Mouse (Mus musculus) left cerebral cortex, adult 8-10 months (tissue): Measurements from ENCODE around the gene Gm7534. TPM values are rescaled to one million over a fixed set of nuclear protein-coding genes. Genes with fewer than 3 reads are reported as not detected.
"Not testable (repeated sequence)": the region's sequence is repeated elsewhere in the genome, so short reads cannot be mapped to it uniquely, and the experiment has no call there.

Experiments
- DNase-seq, 2 experiments: peaks; one replicate each; pipeline ENCODE4 v3.0.0; 2022; ENCODE audit warnings: low spot score in 2 of 2
- total RNA-seq, 4 experiments: library from RNA; stranded (reverse); gene quantifications; 2 replicates each; pipeline ENCODE4 v1.2.4; 2022

Gene Gm7534
- total RNA-seq, 4 experiments from 2014 or later: not detected

DNA sequence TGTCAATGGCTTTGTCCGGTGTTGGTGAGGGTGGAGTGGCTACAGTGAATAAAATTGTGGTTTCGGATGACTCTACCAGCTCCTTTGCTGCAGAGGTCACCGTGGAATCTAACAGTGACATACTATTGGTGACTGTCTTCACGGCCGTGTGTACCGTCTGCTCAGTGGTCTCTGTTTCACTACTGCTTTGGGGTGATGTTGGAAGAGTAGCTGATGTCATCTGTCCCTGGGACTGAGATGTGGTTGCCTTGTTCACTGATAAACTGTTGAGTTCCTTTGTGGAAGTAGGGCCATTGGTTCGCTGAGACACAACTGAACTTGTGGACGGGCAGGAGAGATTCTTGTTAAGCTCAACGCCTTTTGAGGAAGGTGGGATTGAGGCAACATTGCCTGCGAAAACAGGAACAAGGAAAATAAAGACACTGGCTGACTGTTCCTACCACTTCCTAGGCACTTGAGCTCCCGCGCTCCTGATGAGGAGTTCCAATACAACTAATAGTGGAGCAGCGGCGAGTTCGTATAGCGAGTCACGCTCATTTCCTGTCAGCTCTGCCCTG is 614 bp upstream of the Gm7534 start:
- DNase-seq: no peak

DNA sequence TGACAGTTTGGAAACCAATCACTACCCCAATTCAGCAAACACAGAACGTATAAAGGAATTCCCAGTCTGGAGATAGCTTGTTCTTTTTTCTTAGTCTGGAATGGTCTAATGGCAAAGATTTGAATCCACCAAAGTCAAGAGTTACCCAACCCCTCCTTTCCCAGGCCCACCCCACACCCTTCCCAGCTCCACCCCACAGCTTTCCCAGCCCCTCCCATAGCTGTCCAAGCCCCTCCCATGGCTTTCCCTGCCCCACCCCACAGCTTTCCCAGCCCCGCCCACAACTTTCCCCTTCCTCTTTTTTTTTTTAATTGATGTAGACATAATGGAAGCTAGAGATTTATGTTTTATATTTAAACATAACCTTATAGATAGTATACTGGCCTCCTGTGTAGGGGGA is 3.4 kb downstream of the Gm7534 start:
- DNase-seq: no peak

DNA sequence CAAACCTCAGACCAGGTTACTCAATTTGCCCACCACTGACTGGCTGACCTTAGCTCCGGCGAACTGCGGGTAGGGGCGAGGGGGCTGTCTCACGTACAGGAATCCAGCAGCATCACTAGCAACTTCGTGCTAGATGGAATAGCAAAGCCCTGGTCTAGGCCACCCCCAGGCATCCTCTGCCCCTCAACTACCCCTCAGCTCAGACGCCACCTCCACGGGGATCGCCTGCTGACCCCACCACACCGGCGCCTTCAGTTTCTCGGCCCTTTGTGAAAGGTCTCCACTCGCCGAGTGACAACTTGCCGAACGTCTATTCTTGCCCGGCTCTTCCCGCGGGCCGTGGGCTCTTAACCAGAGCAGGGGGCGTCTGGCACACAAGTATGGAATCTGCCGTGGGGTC is 16.5 kb downstream of the Gm7534 start:
- DNase-seq: no peak

DNA sequence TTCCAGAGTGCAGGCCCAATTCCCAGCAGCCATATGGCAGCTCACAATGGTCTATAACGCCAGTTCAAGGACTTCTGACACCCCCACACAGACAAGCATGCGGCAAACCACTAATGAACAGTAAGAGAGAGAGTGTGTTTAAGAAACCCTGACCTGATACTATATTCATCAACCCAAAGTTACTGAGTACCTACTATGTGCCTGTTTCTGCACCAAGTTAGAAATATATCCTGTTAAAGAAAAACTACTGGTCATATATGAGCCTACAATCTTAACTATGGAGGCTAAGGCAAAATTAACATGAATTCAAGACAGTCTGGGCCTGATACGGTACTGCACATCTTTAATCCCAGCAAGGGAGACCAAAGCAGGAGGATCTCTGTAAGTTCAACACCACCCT is 17.2 kb downstream of the Gm7534 start:
- DNase-seq: no peak

DNA sequence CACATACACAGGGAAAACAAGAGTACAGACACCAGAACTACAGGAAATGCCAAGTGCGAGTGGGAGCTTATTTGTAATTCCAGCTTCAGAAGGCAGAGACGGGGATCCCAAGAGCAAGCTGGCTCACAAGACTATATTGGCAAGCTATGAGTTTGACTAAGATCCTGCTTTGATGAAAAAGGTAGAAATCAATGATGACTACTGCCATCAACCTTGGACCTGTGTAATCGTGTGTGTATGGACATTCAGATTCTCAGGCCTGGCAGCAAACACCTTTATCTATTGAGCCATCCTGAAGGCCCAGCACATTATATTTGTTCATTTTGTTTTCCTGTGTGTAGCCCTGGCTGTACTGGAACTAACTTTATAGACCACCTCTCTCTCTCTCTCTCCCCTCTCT is 19.1 kb downstream of the Gm7534 start:
- no peak for DNase-seq

DNA sequence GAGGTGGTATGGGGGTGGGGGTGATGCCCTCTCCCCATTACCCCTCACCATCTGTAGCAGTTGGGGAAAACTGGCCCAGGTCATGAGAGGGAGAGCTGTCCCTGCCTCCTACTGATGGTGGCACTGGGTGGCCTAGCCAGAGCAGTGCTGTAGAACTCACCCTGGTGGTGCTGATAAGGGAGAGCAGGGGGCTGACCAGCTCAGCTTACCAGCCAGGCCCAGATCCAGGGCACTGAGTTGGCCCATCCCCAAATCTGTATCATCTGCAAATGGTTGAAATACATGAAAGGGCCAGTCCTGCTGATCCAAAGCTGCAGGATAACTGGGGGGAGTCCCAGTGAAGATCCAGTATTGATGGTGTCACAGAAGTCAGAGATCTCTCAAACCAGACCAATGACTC is 21.0 kb downstream of the Gm7534 start:
- no peak for DNase-seq

DNA sequence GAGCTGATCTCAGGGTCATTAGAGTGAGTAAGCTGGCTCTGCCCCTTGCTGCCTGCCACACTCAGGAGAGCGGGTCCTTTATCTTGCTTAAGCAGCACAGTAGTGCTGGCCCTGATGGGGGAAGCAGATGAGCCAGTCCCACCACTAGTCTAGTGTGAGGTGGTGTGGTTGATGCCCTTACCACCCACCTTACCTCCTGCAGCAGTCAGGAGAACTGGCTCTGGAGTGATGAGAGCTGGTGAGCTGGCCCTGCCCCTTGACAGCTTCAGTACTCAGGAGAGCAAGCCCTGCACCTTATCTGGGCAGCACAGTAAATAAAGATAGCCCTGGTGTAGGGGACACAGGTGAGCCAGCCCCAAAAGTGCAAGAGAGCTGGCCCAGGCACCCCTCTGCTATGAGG is 21.7 kb downstream of the Gm7534 start:
- DNase-seq: no peak

DNA sequence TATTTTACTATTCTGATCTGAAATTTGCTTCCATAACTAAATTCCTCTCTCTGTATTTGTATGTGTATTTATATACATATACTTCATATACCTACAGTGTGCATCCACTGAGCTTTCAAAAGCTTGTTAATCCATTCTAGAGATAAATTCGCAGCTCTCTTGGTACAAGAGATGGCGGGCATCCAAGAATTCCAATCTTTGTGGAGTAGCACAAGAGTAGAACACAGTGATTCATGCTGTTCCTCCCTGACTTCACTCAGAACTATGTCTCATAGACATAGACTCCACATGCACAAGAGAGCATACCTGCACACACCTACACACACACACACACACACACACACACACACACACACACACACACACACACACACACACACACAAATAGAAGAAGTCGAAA is 30.4 kb downstream of the Gm7534 start:
- no peak for DNase-seq

DNA sequence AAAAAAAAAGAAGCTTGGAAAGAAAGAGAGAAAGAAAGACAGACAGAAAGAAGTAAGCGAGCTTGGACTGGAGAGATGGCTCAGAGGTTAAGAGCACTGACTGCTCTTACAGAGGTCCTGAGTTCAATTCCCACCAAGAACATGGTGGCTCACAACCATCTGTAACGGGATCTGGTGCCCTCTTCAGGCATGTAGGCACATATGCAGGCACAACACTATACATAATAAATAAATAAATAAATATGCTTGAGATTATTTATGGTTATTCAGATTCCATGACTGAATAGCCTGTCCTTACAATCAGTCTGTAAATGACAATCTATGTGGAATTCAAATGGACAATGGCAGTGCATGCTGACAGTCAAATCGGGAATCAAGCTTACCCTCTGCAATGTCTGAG is 35.9 kb downstream of the Gm7534 start:
- DNase-seq: no peak

DNA sequence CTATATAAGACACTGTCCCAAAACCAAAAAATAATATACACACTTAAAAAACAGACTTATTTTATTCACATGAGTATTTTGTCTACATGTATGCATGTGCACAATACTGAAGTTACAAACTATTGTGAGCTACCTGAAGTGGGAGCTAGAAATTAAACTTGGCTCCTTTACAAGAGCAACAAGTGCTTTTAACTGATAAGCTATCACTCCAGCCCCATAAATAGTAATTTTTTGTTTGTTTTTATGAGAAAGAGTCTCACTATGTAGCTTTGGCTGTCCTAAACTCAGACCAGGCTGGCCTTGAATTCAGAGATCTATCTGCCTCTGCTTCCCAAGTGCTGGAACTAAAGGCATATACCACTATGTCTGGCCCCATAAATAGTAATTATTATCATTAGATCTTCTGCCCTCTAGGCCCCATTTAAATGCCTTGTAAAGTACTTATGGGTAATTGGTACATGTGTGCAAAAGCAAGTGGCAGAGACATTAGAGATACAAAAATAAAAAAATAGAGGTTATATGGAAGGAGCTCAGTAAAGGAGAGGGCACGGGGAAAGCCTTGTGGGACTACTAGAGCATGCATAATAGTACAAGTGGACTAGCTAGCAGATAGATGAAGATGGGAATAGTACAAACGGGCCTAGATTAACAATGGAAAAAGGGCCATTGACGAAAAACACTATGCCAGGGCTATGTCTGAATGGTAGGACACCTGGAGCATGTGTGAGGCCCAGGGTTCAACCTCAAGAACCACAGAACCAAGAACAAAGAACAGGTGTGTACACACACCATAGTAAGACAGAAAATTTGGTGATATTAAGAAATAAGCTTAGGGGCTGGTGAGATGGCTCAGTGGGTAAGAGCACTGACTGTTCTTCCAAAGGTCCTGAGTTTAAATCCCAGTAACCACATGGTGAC is 37.0 kb downstream of the Gm7534 start:
- no peak for DNase-seq

DNA sequence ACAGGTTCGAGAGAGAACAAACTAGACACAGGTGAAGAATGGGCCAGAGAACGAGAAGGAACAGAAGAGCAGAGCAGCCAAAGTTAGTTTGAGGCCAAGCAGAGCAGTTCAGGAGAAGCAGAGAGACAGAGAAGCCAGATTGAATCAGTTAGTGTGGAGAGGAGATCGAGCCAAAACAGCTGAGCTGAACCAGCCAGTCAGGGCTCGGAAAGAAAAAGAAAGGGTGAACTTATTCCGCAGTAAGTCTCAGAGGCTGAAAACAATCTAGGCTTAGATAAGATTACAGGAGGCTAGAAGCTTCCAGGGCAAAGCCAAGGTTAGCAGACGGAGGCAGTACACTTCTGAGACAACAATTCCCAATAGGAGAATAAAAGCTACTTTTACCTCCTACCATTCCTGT is 37.8 kb downstream of the Gm7534 start:
- DNase-seq: no peak

DNA sequence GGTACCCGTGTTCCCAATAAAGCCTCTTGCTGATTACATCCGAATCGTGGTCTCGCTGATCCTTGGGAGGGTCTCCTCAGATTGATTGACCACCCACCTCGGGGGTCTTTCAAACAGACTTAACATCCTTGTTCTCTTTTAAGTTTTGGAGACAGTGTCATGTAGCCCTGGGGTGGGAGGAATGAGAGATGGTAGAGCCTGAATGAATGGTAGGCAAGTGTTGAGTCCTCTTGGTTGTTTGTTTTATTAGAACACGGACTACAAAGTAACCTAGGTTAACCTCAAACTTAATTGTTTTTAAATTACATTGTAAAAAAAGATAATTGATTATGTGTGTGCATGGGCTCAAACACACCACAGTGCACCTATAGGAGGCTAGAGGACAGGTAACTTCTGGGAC is 38.2 kb downstream of the Gm7534 start:
- no peak for DNase-seq

DNA sequence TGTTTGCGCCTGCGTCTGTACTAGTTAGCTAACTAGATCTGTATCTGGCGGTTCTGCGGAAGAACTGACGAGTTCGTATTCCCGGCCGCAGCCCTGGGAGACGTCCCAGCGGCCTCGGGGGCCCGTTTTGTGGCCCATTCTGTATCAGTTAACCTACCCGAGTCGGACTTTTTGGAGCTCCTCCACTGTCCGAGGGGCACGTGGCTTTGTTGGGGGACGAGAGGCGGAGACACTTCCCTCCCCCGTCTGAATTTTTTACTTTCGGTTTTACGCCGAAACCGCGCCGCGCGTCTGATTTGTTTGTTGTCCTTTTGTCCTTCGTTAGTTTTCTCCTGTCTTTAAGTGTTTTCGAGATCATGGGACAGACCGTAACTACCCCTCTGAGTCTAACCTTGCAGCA is 42.7 kb downstream of the Gm7534 start:
- DNase-seq: peak in 1 of 2 experiments; percentile 11

DNA sequence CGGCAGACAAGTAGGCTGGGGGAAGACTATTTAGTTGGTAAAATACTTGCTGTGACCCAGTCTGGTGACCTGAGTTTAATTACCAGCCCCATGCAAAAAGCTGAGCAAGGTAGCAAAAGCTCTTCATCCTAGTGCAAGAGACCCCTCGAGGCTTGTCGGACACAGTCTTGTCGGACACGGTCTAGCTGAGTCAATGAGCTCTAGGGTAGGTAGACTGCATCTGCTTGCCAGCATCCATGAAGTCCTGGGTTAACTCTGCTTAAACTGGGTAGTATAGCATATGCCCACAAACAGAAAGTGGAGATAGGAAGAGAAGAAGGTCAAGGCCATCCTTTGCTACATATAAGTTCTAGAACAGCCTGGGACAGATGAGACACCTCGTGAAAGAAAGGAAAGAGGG is 44.0 kb downstream of the Gm7534 start:
- no peak for DNase-seq

DNA sequence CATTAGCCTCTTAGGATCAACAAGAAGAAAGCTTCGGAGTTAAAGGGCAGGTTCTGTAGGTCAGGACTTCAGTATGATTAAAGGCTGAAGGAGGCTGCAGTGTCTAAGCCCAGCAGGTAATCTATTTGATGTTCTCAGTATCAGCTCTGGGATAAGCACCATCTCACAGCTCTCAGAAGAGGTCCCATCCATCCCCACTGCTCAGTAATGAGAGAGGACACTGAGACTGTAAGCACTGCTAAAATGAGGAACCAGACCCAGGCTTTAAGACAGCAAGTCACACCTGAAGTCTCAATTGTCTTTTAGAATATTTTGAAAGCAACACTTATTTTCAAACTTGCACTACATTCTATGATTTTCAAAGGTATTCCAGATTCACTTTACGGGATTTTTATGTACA is 45.2 kb downstream of the Gm7534 start:
- DNase-seq: no peak

DNA sequence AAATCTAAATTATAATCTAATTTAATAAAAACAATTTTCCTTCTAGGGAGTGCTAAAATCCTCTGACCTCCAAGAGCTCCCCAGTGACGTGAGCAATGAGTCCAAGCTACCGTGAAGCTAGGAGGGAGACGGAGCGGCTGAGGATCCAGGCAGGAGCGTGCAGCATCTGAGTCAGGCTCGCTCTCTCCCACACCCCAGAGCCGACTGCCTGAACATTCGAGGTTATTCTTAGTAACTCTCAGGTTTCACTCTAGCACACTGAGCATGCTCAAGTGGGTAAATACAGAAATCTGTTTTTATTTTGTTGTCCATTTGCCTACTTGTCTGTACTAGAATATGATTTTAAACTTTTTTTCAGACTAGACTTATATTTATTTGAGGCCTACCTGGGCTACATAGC is 46.1 kb downstream of the Gm7534 start:
- DNase-seq: peak in 1 of 2 experiments; percentile 57

DNA sequence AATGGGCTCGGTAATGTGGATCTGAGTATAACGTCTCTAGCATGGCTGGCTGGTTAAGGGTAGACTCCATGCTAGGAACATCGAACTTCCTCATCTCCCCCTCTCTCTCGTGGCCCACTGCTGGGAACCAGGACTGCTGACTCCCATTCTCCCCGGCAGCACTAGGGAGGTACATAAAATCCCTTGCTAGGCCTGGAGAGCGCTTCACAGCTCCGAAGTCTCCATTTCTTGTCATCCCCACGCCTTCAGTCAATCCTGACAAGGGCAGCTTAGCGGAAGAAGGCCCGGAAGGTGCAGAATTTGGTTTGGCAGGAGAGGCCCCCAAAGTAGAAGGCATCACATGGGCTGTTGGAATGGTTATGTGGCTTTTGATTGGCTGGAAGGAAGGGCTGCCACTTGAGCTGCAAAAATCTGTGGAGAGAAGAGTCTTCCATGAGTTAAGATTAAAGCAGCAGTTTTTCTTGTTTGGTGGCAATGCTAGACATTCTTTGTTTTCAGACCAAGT is 46.8 kb downstream of the Gm7534 start:
- DNase-seq: no peak

DNA sequence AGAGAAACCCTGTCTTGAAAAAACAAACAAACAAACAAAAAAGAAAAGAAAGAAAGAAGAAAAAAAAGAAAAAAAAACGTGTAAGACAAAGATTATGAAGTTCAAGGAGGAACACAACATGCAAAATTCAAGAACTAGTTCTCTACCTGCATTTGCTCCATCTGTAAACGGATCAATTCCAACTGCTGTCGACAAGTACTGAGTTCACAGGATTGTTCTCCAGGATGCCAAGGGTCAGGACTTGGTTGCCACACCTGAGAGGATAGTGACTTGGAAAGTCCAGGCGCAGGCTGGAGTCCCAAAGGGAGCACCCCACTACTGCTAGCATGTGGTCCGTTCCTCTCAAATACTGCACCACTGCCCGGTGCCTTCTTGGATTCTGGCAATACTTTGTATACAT is 47.3 kb downstream of the Gm7534 start:
- DNase-seq: no peak

DNA sequence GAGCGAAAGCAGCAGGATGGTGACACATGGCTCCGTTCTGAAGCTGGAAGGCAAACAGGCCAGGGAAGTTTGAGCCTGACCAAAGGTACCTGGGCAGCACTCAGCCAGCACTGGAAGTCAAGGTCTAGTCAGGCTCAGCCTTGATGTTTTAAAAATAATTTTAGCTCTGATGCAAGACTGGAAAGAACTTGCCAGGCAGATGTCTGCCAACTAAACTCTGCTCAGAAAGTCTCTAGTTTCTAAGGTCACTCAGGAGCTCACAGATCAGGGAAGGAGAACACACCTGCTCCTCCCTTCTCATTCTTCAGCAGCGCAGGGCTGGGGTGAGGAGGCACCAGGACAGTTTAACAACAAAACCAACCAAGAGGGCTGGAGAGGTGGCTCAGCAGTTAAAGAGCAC is 48.5 kb downstream of the Gm7534 start:
- DNase-seq: no peak

DNA sequence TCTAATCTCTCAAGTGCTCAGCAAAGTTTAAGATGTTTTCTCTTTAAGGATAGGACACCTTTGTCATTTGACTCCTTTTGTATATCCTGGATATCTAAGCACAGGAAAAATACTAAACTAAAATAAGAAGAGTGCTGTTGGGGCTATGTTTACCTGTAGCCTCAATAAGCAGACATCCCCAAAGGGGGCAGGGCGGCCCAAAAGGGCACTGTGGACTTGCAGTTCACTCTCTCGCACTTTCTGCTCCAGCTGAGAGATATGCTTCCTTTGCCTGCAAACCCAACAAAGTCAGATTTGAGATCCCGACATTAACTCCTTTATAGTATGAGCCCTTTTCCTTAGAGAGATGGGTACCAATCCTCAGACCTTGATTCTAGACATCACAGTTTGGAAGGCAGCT is 49.1 kb downstream of the Gm7534 start:
- DNase-seq: no peak

DNA sequence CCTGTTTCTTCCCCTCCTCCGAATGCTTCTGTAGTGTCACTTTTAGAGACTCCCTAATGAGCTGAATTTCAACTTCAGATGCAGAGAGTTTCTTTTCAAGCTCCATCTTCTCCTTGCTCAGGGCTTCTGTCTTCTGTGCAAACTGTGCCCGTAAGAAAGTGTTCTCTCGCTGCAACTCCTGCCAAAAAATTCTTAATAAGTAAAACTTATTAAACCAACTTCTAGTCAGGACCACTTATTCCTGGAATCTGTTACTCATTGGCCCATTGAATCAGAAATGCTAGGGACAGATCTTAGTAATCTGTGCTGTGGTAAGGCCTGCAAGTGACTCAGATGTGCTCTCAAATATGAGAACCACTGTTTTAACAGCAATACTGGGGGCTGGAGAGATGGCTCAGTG is 50.7 kb downstream of the Gm7534 start:
- DNase-seq: no peak

DNA sequence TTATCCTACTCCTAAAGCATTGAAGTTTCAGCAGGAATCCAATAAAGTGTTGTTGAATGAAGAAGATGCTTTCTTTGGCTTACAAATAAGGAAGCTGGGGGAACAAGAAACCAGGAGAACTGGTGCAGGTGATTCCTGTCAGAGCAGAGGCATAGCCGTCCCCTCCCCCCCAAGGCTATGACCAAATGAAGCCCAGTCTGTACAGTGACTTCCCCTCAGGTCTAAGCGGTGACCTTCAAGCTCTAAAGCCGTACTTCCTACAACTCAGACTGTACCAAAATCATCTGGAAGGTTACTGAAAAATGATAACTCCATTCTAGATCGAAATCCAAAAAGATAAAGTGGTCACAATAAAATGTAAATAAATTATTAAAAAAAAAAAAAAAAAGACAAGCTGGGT is 53.4 kb downstream of the Gm7534 start:
- DNase-seq: no peak

DNA sequence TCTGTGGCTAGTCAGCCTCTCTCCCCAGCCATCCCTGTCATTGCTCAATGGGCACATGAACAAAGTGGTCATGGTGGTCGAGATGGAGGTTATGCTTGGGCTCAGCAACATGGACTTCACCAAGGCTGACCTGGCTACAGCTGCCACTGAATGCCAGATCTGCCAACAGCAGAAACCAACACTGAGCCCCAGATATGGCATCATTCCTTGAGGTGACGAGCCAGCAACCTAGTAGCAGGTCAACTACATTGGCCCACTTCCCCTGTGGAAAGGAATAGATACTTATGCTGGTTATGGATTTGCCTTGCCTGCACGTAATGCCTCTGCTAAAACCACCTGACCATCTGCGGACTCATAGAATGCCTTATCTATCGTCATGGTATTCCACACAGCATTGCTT is 58.5 kb downstream of the Gm7534 start:
- DNase-seq: not testable (repeated sequence)
